Comparison of ENCODE assay signal across 13 mouse cellular contexts in the genomic region with DNA sequence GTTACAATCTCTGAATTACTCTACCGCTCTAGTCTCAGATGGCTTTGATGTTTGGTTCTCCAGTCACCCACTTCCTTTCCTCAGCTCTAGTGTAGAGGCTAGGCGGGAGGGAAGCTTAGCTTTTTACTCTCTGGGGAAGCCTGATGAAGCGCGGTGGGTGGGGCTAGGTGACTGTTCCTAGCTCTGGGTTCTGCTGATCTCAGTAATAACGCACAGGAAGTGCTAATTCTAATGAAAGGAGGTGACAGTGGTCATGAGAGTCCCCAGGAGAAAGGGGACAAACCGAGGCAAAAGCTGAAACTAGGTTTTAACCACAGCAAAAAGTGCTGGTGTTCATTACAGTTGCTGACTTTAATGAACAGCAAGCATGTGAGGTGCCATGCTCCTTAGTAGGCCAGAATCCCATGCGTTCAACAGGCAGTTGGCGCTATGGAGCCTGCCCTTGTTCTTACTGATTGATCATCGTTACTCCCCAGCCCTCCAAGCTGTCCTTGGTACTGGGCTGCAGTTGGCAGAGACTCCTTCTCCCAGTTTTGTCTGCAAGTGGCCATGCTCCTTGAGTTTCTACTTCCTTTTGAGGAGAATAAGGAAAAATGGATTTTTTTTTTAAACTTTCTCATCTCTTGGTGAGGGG.
DNase-seq lines count a peak whose midpoint lies in the region; ATAC-seq and TF ChIP-seq lines count a peak whose summit lies in the region.
"Had no signal": no experiment of that assay in that cellular context is flagged by ENCODE, and none has a peak within 500 bp of the region (broad histone marks: within the 10 kb centered on the region; RNA-seq: fewer than 3 reads in every experiment).

No protein-coding gene starts in this region.

- H3K27ac ChIP-seq in midbrain, embryonic 10.5 days (replicated peaks), result 0 out of 2 replicates have a peak overlapping the region, but pooled peaks have one; percentile 53
- no peak overlapping the region for H3K27ac ChIP-seq in midbrain, embryonic 13.5 days
- H3K27ac ChIP-seq in bone marrow, adult 2 months (ENCODE audit: control insufficient read depth, insufficient read depth, low read depth, low read length, poor library complexity), result peak overlapping the region; percentile 64
- no peak overlapping the region for H3K27ac ChIP-seq in liver, embryonic 11.5 days (ENCODE audit: low read depth, low read length)
- H3K27ac ChIP-seq: forebrain, embryonic 13.5 days; neural tube, embryonic 12.5 days had no signal

- no peak overlapping the region for H3K9ac ChIP-seq in midbrain, embryonic 13.5 days (replicated peaks)
- H3K9ac ChIP-seq in liver, embryonic 11.5 days (ENCODE audit: low read depth, low read length), result no peak overlapping the region
- H3K9ac ChIP-seq: forebrain, embryonic 13.5 days; neural tube, embryonic 12.5 days had no signal

- no peak for TF ChIP-seq POLR2A in bone marrow, adult 2 months (IDR thresholded peaks at IDR 0.05; ENCODE audit: borderline replicate concordance, control insufficient read depth, low read depth, low read length)

- no peaks in the 10 kb centered on the region for H3K36me3 ChIP-seq in midbrain, embryonic 10.5 days
- H3K36me3 ChIP-seq in midbrain, embryonic 13.5 days, result no peaks in the 10 kb centered on the region
- H3K36me3 ChIP-seq in liver, embryonic 11.5 days (ENCODE audit: control insufficient read depth, insufficient read depth, low read length), result no peaks in the 10 kb centered on the region
- H3K36me3 ChIP-seq: G1E; hindbrain, embryonic 10.5 days; neural tube, embryonic 12.5 days had no signal

- H3K4me2 ChIP-seq in midbrain, embryonic 13.5 days (replicated peaks), result no peak overlapping the region
- no peak overlapping the region for H3K4me2 ChIP-seq in liver, embryonic 11.5 days
- H3K4me2 ChIP-seq: forebrain, embryonic 13.5 days; neural tube, embryonic 12.5 days had no signal

- no peak overlapping the region for H3K4me3 ChIP-seq in midbrain, embryonic 10.5 days
- H3K4me3 ChIP-seq in midbrain, embryonic 13.5 days (replicated peaks), result no peak overlapping the region
- no peak overlapping the region for H3K4me3 ChIP-seq in bone marrow, adult 2 months (replicated peaks; ENCODE audit: control insufficient read depth, low read depth, low read length)
- no peak overlapping the region for H3K4me3 ChIP-seq in liver, embryonic 11.5 days (ENCODE audit: low read depth, low read length)
- H3K4me3 ChIP-seq: forebrain, embryonic 13.5 days; hindbrain, embryonic 10.5 days; neural tube, embryonic 12.5 days had no signal

- H3K27me3 ChIP-seq in midbrain, embryonic 10.5 days (ENCODE audit: low read depth, poor library complexity, severe bottlenecking), result peaks cover 6% of the 10 kb centered on the region; the same call in 1 of the 2 replicates
- H3K27me3 ChIP-seq in midbrain, embryonic 13.5 days, result no peaks in the 10 kb centered on the region
- no peaks in the 10 kb centered on the region for H3K27me3 ChIP-seq in liver, embryonic 11.5 days (replicated peaks; ENCODE audit: control insufficient read depth, insufficient read depth, low read length)
- H3K27me3 ChIP-seq: forebrain, embryonic 13.5 days; neural tube, embryonic 12.5 days had no signal

- DNase-seq in midbrain, embryonic 10.5 days (ENCODE audit: low spot score), result no peak
- DNase-seq in thymus, postnatal 36 days, result peak; percentile 62 to 68
- DNase-seq in cerebellum, postnatal 14 days, result no peak
- DNase-seq in kidney, postnatal 10 days, result no peak
- no peak for DNase-seq in liver, embryonic 11.5 days (ENCODE audit: low spot score)
- DNase-seq: gastrocnemius, postnatal 36 days had no signal

- no peak for TF ChIP-seq CTCF in bone marrow, adult 2 months (IDR thresholded peaks at IDR 0.05; ENCODE audit: control insufficient read depth, insufficient read depth, low read length)

- 32% methylated on average over 9 of the region's 9 CpGs for WGBS in midbrain, embryonic 10.5 days
- 47% methylated on average over 9 of the region's 9 CpGs for WGBS in midbrain, embryonic 13.5 days
- WGBS in bone marrow, adult 2 months, result 11% methylated on average over 9 of the region's 9 CpGs
- 20% methylated on average over 9 of the region's 9 CpGs for WGBS in liver, embryonic 11.5 days

- H3K9me3 ChIP-seq in midbrain, embryonic 10.5 days (replicated peaks), result no peaks in the 10 kb centered on the region
- H3K9me3 ChIP-seq in midbrain, embryonic 13.5 days, result no peaks in the 10 kb centered on the region
- no peaks in the 10 kb centered on the region for H3K9me3 ChIP-seq in liver, embryonic 11.5 days (ENCODE audit: control insufficient read depth, low read length)
- H3K9me3 ChIP-seq: forebrain, embryonic 13.5 days; G1E; hindbrain, embryonic 10.5 days; neural tube, embryonic 12.5 days had no signal

- ATAC-seq in midbrain, embryonic 13.5 days, result no peak
- peak; percentile 62 for ATAC-seq in neutrophil, adult 5-6 weeks (ENCODE audit: extremely low read depth, insufficient number of reproducible peaks, low FRiP score, poor library complexity, severe bottlenecking)
- no peak for ATAC-seq in liver, embryonic 11.5 days (replicated peaks; ENCODE audit: low FRiP score)
- ATAC-seq: forebrain, embryonic 13.5 days had no signal

- peaks cover 38% of the 10 kb centered on the region for H3K4me1 ChIP-seq in midbrain, embryonic 10.5 days
- peaks cover 31% of the 10 kb centered on the region for H3K4me1 ChIP-seq in midbrain, embryonic 13.5 days (replicated peaks)
- H3K4me1 ChIP-seq in bone marrow, adult 2 months (ENCODE audit: control insufficient read depth, insufficient read depth, low read length), result peaks cover 9% of the 10 kb centered on the region
- peaks cover 5% of the 10 kb centered on the region for H3K4me1 ChIP-seq in liver, embryonic 11.5 days (replicated peaks; ENCODE audit: control insufficient read depth, insufficient read depth, low read length)

Comparison
In these comparisons a context has a peak if more than half of its experiments do, and no peak if none do; other contexts are left out.
1. H3K27ac ChIP-seq: peak in midbrain, embryonic 10.5 days (single experiment) and bone marrow, adult 2 months (single experiment); none in midbrain, embryonic 13.5 days (single experiment) and liver, embryonic 11.5 days (single experiment).
2. DNase-seq: peak in thymus, postnatal 36 days (2 of 2); none in midbrain, embryonic 10.5 days (single experiment), cerebellum, postnatal 14 days (0 of 2), kidney, postnatal 10 days (single experiment) and liver, embryonic 11.5 days (single experiment).